Mouse (Mus musculus) G1E (cell line): ENCODE measurements around the gene Entpd7.

Experiments used
- CTCF ChIP-seq: IDR thresholded peaks from 2 replicates; pipeline ENCODE4 v1.5.1; 2012; ENCODE audit warnings: low read depth, low read length, inconsistent platforms, mixed read lengths
- GATA1 ChIP-seq: IDR thresholded peaks from 2 replicates; pipeline ENCODE4 v1.6.1; 2012; ENCODE audit warnings: borderline replicate concordance, low read length, inconsistent platforms, mixed read lengths
- GATA2 ChIP-seq: IDR thresholded peaks from 2 replicates; pipeline ENCODE4 v1.6.1; 2012; ENCODE audit warnings: low read depth, low read length, inconsistent platforms, borderline replicate concordance
- POLR2AphosphoS5 ChIP-seq: IDR thresholded peaks from 2 replicates; pipeline ENCODE4 v1.6.1; 2012; ENCODE audit warnings: low read depth, low read length, inconsistent platforms; ENCODE audit not compliant: insufficient replicate concordance
- TAL1 ChIP-seq: conservative IDR thresholded peaks from 2 replicates; pipeline ENCODE4 v1.6.1; 2012; ENCODE audit warnings: low read depth, low read length, inconsistent platforms, mixed read lengths

DNA sequence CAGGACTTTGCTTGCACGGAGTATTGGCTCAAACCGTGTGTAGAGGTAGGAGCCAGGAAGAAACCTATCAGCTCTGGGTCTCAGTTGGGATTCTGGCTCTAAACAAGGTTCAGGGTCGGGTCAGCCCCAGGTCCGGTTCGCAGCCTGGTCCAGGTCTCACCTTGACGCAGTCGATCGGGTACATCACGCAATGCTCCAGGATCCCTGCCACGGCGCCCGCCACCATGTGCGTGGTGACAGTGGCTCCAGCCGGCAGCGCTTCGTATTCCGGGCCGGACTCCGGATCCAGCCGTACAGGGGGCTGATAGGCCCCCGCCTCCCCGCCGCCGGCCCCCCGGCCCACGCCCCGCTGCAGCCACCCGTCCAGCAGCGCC lies 15.2 kb upstream of the Entpd7 start:
- TF ChIP-seq CTCF = no peak
- TF ChIP-seq POLR2AphosphoS5 = no peak
- no peak for TF ChIP-seq TAL1
- no peak for TF ChIP-seq GATA1
- TF ChIP-seq GATA2 = no peak
